Mouse (Mus musculus) limb, embryonic 13.5 days (tissue): ENCODE results near the gene BC052040. TPM values are rescaled to one million over a fixed set of nuclear protein-coding genes. Genes with fewer than 3 reads are reported as not detected.

ENCODE experiments used
- ATAC-seq: fragments of 200-750 bp; cut with Nextera tagmentation; 2 replicates; pipeline ENCODE4 v1.8.0; 2017; ENCODE audit warnings: low read depth, moderate number of reproducible peaks, moderate TSS enrichment; ENCODE audit not compliant: low FRiP score
- H3K27ac ChIP-seq: fragments of 300-500 bp; sonication (generic); 2 replicates; pipeline ENCODE4 v1.5.1; 2015; ENCODE audit warnings: inconsistent platforms, mild to moderate bottlenecking, moderate library complexity
- H3K27me3 ChIP-seq: fragments of 300-500 bp; sonication (generic); 2 replicates; pipeline ENCODE4 v1.6.1; 2015; ENCODE audit warnings: mild to moderate bottlenecking, inconsistent platforms
- H3K36me3 ChIP-seq: fragments of 300-500 bp; sonication (generic); 2 replicates; pipeline ENCODE4 v1.6.1; 2015; ENCODE audit warnings: inconsistent platforms, mild to moderate bottlenecking, moderate library complexity
- H3K4me1 ChIP-seq: fragments of 300-500 bp; sonication (generic); 2 replicates; pipeline ENCODE4 v1.6.1; 2015; ENCODE audit warnings: inconsistent platforms
- H3K4me2 ChIP-seq: fragments of 300-500 bp; sonication (generic); replicated peaks from 2 replicates; pipeline ENCODE4 v1.6.1; 2015; ENCODE audit warnings: inconsistent platforms, mild to moderate bottlenecking, moderate library complexity
- H3K4me3 ChIP-seq: fragments of 300-500 bp; sonication (generic); 2 replicates; pipeline ENCODE4 v1.5.1; 2015; ENCODE audit warnings: moderate library complexity, mild to moderate bottlenecking, inconsistent platforms
- H3K9ac ChIP-seq: fragments of 300-500 bp; sonication (generic); 2 replicates; pipeline ENCODE4 v1.6.1; 2015; ENCODE audit warnings: mild to moderate bottlenecking, inconsistent platforms
- H3K9me3 ChIP-seq: fragments of 300-500 bp; sonication (generic); 2 replicates; pipeline ENCODE4 v1.6.1; 2016; ENCODE audit warnings: inconsistent platforms
- WGBS: fragments of 180-500 bp; shearing (Covaris S2); methylation state at CpG from one replicate; pipeline ENCODE4 v1.1.7; 2015; 5-methylcytosine and 5-hydroxymethylcytosine counted together
- polyA plus RNA-seq: library from polyadenylated mRNA; unstranded; fragments of >200 nt; fragmentation: Nextera tagmentation; extraction: Ambion mirVana; gene quantifications from 2 replicates; pipeline ENCODE4 v1.2.1, GENCODE M21; 2015

The BC052040 gene
- polyA plus RNA-seq, 1 experiment from 2014 or later, result 9.7 TPM

GRCm38 (mm10) chr2:115605829-115606336 is 24.4 kb downstream of the BC052040 start:
- WGBS, result 52% methylated on average over 1 of the region's 1 CpGs
- H3K9me3 ChIP-seq, result no peaks in the 10 kb centered on the region
- no peaks in the 10 kb centered on the region for H3K36me3 ChIP-seq
- H3K27ac ChIP-seq, result no peak overlapping the region
- ATAC-seq, result peak; percentile 75
- no peak overlapping the region for H3K9ac ChIP-seq
- H3K4me1 ChIP-seq, result 0 out of 2 replicates have a peak, but pooled peaks cover 2% of the 10 kb centered on the region
- no peak overlapping the region for H3K4me3 ChIP-seq
- peaks cover 11% of the 10 kb centered on the region; the same call in 1 of the 2 replicates for H3K27me3 ChIP-seq
- no peak overlapping the region for H3K4me2 ChIP-seq

GRCm38 (mm10) chr2:115609020-115609419 is 27.5 kb downstream of the BC052040 start:
- 90% methylated on average over 3 of the region's 3 CpGs for WGBS
- ATAC-seq, result no peak

GRCm38 (mm10) chr2:115610092-115610491 is 28.6 kb downstream of the BC052040 start:
- Histone ChIP-seq H3K9ac (no peak overlapping the region), H3K4me1 (no peaks in the 10 kb centered on the region), H3K4me3 (no peak overlapping the region), H3K9me3 (no peaks in the 10 kb centered on the region), H3K27me3 (no peaks in the 10 kb centered on the region), H3K27ac (no peak overlapping the region), H3K4me2 (no peak overlapping the region), H3K36me3 (no peaks in the 10 kb centered on the region)
- WGBS, result 83% methylated on average over 2 of the region's 2 CpGs
- no peak for ATAC-seq

More at GRCm38 (mm10) chr2:115609020-115609419, 27.5 kb downstream of the BC052040 start:
- no peaks in the 10 kb centered on the region for H3K4me1 ChIP-seq
- no peaks in the 10 kb centered on the region for H3K9me3 ChIP-seq
- no peaks in the 10 kb centered on the region for H3K27me3 ChIP-seq
- no peak overlapping the region for H3K4me3 ChIP-seq
- no peak overlapping the region for H3K9ac ChIP-seq
- H3K36me3 ChIP-seq, result no peaks in the 10 kb centered on the region
- H3K27ac ChIP-seq, result no peak overlapping the region
- H3K4me2 ChIP-seq, result no peak overlapping the region

GRCm38 (mm10) chr2:115610503-115610902 is 29.0 kb downstream of the BC052040 start:
- WGBS, result 89% methylated on average over 6 of the region's 6 CpGs
- Histone ChIP-seq H3K27me3 (no peaks in the 10 kb centered on the region), H3K4me3 (no peak overlapping the region), H3K4me1 (no peaks in the 10 kb centered on the region), H3K4me2 (no peak overlapping the region), H3K9ac (no peak overlapping the region), H3K27ac (no peak overlapping the region), H3K36me3 (no peaks in the 10 kb centered on the region), H3K9me3 (no peaks in the 10 kb centered on the region)
- no peak for ATAC-seq

- ATAC-seq, result no peak
- Histone ChIP-seq H3K4me2 (no peak overlapping the region), H3K4me1 (no peaks in the 10 kb centered on the region), H3K9ac (no peak overlapping the region), H3K27me3 (no peaks in the 10 kb centered on the region), H3K27ac (no peak overlapping the region), H3K36me3 (no peaks in the 10 kb centered on the region), H3K4me3 (no peak overlapping the region), H3K9me3 (no peaks in the 10 kb centered on the region)
- 74% methylated on average over 3 of the region's 3 CpGs for WGBS
These were observed 32.5 kb downstream of the BC052040 start for GRCm38 (mm10) chr2:115613830-115614520.

- H3K27ac ChIP-seq, result no peak overlapping the region
- H3K27me3 ChIP-seq, result no peaks in the 10 kb centered on the region
- H3K9me3 ChIP-seq, result no peaks in the 10 kb centered on the region
- H3K4me1 ChIP-seq, result no peaks in the 10 kb centered on the region
- 94% methylated on average over 4 of the region's 4 CpGs for WGBS
- H3K4me3 ChIP-seq, result no peak overlapping the region
- no peak overlapping the region for H3K4me2 ChIP-seq
- H3K9ac ChIP-seq, result no peak overlapping the region
- ATAC-seq, result no peak
- no peaks in the 10 kb centered on the region for H3K36me3 ChIP-seq
These were observed 47.0 kb downstream of the BC052040 start for GRCm38 (mm10) chr2:115628471-115628870.

GRCm38 (mm10) chr2:115631031-115631434 is 49.5 kb downstream of the BC052040 start:
- no peak overlapping the region for H3K27ac ChIP-seq
- no peak overlapping the region for H3K4me3 ChIP-seq
- H3K9ac ChIP-seq, result no peak overlapping the region
- 56% methylated on average over 5 of the region's 5 CpGs for WGBS
- no peak overlapping the region for H3K4me2 ChIP-seq
- H3K27me3 ChIP-seq, result no peaks in the 10 kb centered on the region
- no peaks in the 10 kb centered on the region for H3K4me1 ChIP-seq
- H3K36me3 ChIP-seq, result peaks cover 5% of the 10 kb centered on the region; the same call in 1 of the 2 replicates
- H3K9me3 ChIP-seq, result no peaks in the 10 kb centered on the region
- no peak for ATAC-seq

GRCm38 (mm10) chr2:115631826-115632225 is 50.3 kb downstream of the BC052040 start:
- Histone ChIP-seq H3K4me1 (no peaks in the 10 kb centered on the region), H3K27me3 (no peaks in the 10 kb centered on the region), H3K27ac (no peak overlapping the region), H3K9me3 (no peaks in the 10 kb centered on the region), H3K36me3 (peaks cover 5% of the 10 kb centered on the region; the same call in 1 of the 2 replicates), H3K9ac (no peak overlapping the region), H3K4me3 (no peak overlapping the region), H3K4me2 (no peak overlapping the region)
- WGBS, result 93% methylated on average over 4 of the region's 4 CpGs
- no peak for ATAC-seq

- H3K36me3 ChIP-seq, result no peaks in the 10 kb centered on the region
- no peak for ATAC-seq
- no peaks in the 10 kb centered on the region for H3K27me3 ChIP-seq
- H3K4me3 ChIP-seq, result no peak overlapping the region
- no peak overlapping the region for H3K27ac ChIP-seq
- H3K9ac ChIP-seq, result no peak overlapping the region
- WGBS, result 63% methylated on average over 2 of the region's 2 CpGs
- H3K4me2 ChIP-seq, result no peak overlapping the region
- H3K4me1 ChIP-seq, result no peaks in the 10 kb centered on the region
- no peaks in the 10 kb centered on the region for H3K9me3 ChIP-seq
These were observed 68.7 kb downstream of the BC052040 start for GRCm38 (mm10) chr2:115650203-115650602.

GRCm38 (mm10) chr2:115659712-115660111 is 78.2 kb downstream of the BC052040 start:
- H3K9ac ChIP-seq, result no peak overlapping the region
- H3K4me1 ChIP-seq, result 0 out of 2 replicates have a peak, but pooled peaks cover 2% of the 10 kb centered on the region
- no peak overlapping the region for H3K27ac ChIP-seq
- no peak overlapping the region for H3K4me2 ChIP-seq
- H3K4me3 ChIP-seq, result no peak overlapping the region
- WGBS, result 39% methylated on average over 8 of the region's 8 CpGs
- H3K36me3 ChIP-seq, result peaks cover 4% of the 10 kb centered on the region
- no peaks in the 10 kb centered on the region for H3K27me3 ChIP-seq
- ATAC-seq, result no peak
- H3K9me3 ChIP-seq, result no peaks in the 10 kb centered on the region

GRCm38 (mm10) chr2:115660213-115661120 is 79.0 kb downstream of the BC052040 start:
- 78% methylated on average over 6 of the region's 6 CpGs for WGBS
- Histone ChIP-seq H3K9ac (no peak overlapping the region), H3K4me1 (0 out of 2 replicates have a peak, but pooled peaks cover 2% of the 10 kb centered on the region), H3K4me3 (no peak overlapping the region), H3K4me2 (no peak overlapping the region), H3K9me3 (no peaks in the 10 kb centered on the region), H3K27me3 (no peaks in the 10 kb centered on the region), H3K36me3 (peaks cover 4% of the 10 kb centered on the region), H3K27ac (no peak overlapping the region)
- ATAC-seq, result no peak

GRCm38 (mm10) chr2:115667516-115667915 is 86.0 kb downstream of the BC052040 start:
- Histone ChIP-seq H3K27ac (no peak overlapping the region), H3K4me2 (no peak overlapping the region), H3K9me3 (no peaks in the 10 kb centered on the region), H3K4me1 (no peaks in the 10 kb centered on the region), H3K9ac (no peak overlapping the region), H3K36me3 (peaks cover 4% of the 10 kb centered on the region), H3K27me3 (no peaks in the 10 kb centered on the region), H3K4me3 (no peak overlapping the region)
- WGBS, result 45% methylated on average over 2 of the region's 2 CpGs
- ATAC-seq, result no peak
